Mouse (Mus musculus) megakaryocyte, adult 5-6 weeks (primary cell): ENCODE data around the gene Sox5. TPM values are rescaled to one million over a fixed set of nuclear protein-coding genes. Genes with fewer than 3 reads are reported as not detected.
A peak's percentile ranks its signal among the peaks of the same experiment; 100 is the strongest.

Experiments
- ATAC-seq: 2 replicates; pipeline ENCODE4 v1.8.0; 2016; ENCODE audit warnings: mild to moderate bottlenecking, inconsistent platforms; ENCODE audit not compliant: poor library complexity, severe bottlenecking
- total RNA-seq, 2 experiments: library from RNA; stranded (forward) in 1 of 2; stranded (reverse) in 1 of 2; fragments of 153-499, 151-499 nt in 1 of 2; fragments of 221-1000, 200-1000 nt in 1 of 2; gene quantifications; 2 replicates each; pipeline versions ENCODE4 v1.2.3 to v1.2.4; 2015 to 2017

The Sox5 gene
- total RNA-seq, 2 experiments from 2014 or later = 0.07 TPM; not detected in 1

DNA sequence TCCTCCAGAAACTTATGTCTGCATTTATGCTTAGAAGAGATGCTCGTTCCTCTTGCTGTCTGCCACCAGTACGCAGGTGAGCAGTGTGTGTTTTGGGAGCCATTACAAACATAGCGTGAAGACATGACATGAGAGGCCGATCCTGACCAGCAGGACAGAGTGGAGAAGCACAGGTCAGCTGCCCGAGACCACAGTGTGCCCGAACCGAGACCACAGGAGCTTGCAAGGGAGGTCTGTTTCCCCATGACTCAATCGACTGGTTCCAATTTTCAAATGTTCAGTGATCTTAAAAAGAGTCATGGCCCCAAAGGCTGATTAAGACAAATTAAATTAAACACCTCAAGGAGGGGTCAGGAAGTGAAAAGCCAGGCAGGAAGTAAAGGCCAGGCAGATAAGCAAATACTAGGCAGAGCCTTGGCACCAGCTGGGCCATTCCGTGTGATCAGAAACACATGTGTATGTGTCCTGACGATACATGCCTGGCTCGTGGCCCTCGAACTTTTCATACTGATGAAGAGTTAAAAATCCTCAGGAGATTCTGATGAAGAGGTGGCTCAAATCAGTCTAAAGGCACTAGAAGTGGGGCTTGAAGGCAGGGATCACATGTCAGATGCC lies 58.1 kb downstream of the Sox5 start:
- ATAC-seq = no peak

DNA sequence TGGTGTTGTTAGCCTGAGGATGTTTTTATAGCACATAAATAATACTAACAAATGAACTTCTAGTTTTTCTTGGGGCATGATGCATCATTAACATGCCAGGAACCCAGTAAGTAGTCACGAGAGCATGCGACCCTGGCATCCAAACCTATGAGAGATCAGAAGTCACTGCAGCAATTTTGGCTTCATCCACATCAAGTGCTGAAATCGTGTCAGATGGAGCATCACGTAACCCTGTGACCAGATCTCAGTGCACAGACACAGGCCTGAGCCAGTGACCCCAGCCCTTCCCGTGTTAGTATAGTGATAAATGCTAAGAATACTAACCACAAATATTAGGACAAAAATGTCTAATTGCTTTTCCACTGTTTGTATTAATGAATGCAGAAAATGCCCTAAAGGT lies 58.8 kb downstream of the Sox5 start:
- no peak for ATAC-seq

DNA sequence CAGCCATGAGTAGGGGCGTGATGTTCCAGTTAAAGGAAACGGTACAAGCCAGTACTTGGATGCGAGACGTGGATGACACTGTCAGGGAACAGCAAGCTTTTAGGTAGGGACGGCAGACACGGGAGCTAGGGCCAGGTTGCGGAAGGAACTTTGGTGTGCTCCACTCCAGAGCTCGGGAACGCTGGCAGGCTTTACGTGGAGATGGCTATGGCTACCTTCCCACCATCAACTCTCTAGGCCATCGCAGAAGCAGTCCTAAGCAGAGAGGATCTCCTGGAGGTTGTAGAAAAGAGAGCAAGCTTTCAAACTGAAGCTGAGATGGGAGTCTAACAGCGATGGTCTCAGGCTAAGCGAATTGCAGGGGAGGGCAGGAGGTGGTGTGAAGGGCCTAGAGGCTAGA lies 60.9 kb downstream of the Sox5 start:
- no peak for ATAC-seq

DNA sequence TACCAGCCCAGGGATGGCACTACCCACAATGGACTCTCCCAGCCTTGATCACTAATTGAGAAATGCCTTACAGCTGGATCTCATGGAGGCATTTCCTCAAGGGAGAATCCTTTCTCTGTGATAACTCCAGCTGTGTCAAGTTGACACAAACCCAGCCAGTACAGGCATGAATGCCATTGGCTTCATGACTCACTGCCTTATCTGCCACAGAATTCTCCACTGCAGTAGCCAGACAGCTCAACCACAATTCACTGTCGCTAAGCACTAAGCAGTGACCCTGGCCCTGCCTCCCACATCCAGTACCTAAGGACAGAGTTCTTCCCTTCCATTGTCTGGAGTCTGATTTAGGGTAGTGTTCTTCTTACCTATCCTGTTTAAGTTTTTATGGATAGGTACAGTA lies 65.4 kb downstream of the Sox5 start:
- ATAC-seq = no peak

DNA sequence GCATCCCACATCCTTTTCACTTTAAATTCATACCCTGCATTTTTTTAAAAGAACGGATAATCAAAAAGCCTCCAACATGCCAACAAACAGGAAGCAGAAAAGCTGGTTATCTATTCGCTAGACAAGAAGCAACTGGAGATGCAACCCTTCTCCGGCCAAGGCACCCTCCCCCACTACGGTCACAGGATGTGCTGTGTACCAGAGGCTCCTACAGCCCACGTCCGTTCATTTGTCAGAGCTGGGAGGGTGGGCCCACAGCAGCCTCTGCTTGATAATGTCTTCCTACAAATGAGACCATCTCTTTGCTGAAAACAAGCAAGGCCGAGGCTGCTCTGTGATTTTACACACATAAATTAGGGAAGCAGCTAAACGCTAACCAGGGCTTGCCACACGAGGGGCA lies 69.9 kb downstream of the Sox5 start:
- ATAC-seq = no peak

DNA sequence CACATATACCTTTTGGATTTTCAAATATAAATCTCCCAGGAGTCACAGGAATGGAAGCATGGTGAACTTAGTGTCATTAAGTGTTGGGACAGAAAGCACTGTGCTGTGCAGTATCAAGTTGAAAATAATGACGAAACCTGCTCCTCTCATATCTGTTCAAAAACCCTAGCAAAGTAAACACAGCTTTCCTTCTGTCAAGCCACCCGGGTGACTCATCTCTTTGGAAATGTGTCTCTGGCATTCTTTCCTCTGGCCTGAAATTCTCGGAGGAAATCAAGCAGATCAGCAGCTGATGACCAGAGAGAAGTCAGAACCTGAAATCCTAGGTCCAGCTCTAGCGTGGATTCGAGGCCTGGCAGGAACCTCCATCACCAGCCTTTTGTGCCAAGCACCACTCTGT lies 71.0 kb downstream of the Sox5 start:
- ATAC-seq = no peak

DNA sequence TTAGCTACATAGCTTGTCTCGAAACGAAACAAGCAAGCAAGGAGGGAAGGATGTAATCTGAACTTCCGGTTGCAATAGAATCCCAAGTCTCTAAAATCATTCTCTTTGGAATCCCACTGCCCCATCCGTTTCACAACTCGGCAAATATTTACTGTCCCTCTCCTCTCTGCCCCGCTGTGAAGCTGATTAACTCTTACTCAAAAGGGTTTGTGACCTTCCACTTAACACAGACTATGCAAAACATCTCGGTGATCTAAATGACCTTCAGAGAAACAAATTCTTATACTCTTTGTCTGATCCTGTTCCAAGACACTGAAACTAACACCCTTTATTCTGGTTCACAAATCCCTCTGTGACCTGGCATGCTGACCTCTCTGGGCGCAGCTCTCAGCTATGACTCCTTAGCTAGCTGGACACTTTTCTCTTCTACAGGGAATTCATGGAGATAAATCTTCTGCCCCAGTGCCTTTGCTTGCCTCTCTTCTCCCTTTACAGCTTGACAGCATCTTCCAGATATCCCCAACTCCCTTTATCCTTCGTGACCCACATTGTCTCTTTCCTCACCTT lies 72.1 kb downstream of the Sox5 start:
- no peak for ATAC-seq

DNA sequence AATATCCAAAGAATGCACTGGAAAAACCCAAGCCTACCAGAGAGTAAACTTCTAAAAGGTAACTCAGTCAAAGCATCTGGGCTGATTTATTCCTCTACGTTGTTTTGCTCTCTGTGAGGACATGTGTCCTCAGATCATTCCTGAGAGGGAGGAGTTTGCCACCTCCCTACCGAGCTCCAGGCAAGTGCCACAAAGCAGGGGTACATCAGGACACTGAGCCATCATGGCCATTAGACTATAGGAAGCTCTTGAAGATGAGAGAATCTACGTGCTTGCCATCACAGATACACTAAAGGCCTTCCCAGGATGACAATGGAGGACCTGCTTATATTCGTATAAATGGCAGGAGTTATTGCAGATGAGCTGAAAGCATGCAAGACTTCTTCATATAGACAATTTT lies 73.4 kb downstream of the Sox5 start:
- ATAC-seq = no peak

DNA sequence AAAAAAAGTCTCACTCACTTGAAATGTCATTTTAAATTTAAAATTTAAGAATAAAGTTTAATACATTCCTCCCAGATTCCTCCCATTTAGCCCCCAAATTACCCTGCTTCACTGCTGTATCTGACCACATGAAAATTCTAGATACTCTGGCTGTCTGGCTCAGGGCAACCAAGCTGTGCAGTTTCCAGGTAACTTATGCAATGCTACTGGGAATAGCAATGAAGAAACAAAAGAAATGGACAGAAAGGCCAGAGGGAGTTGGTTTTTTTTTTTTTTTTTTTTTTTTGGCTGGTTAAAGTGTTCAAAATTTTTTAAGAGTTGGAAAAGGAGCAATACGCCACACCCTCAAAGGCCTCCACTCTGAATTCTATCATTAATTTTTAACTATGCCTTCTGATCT lies 73.8 kb downstream of the Sox5 start:
- no peak for ATAC-seq

DNA sequence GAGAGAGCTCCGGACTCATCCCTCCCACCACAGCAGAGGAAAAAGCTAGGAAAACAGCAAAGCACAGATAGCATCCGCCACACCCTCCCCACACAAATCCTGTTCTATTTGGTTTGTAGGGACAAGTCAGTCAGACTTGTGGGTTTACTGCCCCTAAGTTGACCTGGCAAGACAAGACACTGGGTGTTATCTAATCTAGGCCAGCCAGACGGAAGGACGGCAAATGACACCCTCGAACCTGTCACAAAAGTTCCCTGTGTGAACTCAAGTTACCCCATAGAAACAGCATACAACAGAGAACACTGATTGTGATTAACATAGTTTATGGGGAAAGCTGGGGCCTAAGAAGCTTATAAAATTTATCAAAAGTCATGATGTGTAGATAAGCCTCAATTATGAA lies 76.8 kb downstream of the Sox5 start:
- no peak for ATAC-seq

DNA sequence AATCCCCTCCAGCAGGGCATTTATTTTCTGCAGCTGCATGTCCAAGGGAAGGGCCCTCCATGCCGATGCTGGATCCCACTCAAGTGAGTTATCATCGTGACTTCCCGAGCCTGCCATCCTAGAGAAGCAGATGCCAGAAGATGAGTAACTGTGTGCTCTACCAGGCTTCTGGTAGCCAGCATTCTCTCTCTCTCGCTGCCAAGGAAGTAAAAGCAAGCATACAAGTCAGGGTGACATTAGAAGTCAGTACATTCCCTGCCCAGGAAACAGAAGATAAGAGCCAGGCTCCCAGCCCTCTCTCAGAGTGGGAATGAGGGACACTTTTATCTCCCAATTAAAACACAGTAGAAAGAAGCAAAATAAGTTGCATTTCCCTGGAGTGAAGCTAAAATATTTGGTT lies 86.1 kb downstream of the Sox5 start:
- ATAC-seq = no peak

DNA sequence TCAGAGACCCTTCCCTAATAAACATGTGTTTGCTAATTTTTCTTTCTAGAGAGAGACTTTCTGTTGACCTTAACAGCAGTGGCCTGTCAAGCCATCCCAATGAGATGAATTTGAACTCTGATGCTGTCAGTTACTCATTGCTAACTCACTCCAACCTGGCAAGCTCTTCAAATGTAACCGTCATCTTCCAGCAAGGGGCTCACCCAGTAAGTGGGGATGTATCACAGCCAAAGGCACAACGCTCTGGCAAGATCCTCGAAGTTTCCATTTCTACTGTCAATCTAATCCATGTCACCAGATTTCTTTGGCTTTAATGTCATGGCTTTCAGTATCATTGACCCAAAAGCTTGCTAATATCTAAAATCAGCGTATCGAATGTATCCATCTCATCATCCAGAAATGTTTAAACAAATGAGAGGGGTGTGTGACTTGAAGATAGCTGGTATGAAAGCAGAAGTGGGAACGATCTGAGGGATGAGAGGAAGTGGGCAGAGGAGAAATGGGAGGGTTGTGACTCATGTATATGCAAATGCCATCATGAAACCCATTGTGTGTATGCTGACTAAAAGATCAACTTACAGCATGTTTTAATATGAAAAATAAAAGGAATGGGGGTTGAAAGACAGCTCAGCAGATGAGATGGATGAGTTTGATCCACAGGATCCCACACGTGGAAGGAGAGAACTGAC lies 88.4 kb downstream of the Sox5 start:
- peak; percentile 90 for ATAC-seq

DNA sequence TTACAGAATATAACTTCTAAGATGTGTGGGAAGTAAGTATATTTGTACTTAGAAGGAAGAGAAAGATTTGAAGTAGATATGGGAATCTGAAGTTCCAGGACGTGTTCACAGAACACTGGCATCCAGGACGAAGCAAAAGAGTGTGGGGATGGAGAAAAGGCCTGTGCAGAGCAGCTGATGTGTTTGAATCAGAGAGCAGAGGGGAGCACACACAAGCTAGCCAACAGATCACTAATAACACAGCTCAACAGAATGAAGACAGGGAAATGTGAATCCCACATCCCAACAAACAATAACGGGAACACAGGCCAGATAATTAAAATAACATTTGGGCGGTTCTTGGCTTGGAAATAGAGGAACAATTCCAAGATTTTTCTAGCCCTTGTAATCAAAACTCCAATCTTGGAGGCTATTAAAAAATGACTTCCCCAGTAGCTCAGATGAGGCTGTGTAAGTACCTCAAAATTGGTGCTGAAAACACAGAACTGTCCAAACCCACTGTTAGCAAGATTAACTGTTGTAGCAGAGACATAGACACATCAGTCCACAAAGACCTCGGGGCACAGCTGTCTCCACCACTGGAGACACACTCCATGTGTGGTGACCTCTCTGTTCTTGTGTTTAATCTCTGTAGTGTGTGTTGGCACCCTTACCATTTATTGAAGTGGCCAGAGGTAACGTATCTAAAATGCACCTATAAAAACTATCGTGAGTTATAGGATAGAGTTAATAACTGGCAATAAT lies 90.3 kb downstream of the Sox5 start:
- no peak for ATAC-seq

DNA sequence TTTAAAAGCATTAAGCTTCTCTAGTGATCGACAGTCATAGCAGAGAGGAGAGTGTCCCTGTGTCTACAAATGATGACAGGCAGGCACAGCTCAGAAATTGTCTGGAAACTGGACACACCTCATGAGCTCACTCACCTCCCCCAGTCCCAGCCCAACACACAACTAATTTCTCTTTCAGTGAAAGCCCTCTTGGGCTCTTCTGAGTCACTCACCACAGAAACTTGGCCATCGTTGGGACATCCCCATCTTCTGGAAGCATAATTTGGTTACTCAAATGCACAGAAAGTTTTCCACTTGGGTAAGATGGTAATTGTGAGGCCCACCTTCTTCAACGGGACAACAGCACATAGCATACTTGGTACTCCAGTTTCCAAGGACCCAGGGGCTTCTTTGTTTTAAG lies 92.7 kb downstream of the Sox5 start:
- no peak for ATAC-seq

DNA sequence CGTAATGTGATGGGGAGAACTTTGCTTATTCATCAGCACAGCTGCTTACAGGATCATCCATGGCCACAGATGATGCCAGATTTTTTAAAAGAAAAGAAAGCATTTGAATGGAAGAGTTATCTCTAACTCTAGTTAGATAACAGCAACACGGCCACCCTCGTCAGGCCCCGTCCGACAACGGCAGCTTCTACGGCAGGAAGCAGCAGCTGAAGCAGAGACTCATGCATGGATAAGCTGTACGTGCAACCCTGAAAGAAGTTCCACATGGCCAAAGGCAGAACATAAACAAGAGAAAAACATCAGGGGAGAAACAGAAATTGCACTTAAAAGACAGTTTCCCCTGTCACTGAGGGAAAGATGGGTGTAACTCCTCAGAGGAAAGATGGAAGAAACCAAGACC lies 94.1 kb downstream of the Sox5 start:
- no peak for ATAC-seq

DNA sequence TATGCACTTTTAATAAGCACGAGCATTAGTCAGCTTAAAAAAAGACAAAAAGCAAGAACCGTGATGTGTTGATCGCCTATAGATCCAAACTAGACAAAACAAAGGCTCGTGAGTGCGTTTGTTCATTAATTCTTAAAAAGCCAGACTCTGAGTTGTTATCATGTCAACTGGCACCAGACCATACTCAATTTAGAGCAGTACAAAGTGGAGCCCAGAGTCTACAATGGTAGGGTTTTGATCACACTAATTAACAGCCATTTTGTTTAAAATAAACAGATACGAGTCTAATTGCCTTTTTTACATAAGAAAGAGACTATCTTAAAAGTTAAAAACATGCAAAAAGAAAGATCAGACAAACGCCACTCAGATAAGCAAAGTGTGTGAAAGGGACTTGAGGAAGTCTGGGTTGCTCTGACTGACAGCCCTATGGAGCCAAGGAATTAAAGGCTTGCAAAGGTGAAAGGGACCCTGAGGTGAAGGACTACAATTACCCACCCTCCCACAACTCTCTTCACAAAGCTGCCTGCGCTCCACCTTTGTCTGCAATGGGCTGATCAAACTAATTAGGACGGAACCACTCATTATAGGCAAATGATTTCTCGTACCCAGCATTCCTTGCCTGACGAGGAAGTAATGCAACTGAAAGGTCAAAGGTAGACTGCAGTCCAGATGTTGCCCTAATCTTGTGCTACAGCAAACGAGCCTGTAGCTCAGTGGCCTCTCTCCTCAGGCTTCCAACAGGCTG lies 100.6 kb downstream of the Sox5 start:
- ATAC-seq = no peak

DNA sequence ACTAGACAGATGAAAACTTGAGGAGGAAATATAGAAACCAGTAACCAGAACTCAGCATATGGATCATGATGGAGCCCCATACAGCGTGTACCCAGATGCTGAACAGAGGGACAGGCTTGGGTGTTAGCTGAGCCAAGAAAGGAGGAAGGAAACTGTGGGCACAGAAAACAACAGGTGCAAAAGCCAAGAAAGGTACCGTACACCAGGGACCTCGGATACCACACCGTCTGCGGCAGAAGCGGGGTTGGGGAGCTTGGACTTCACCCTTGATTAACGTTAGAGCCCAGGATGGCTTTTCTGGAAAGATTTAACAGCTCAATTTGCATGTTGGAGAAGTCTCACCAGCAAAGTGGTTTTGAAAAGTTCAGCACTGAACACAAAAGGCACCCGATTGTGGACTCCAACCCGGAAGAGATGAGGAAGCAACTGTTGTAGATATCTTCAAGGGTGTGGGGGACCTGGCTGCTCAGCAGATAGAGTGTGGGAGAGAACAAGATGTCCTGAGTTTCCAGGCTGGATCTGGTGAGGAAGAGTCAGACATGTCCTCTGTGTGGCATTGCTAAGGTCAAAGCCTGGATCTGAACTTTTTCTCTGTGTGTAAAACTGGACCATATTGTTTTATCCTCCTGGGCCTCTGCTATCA lies 104.2 kb downstream of the Sox5 start:
- ATAC-seq = peak; percentile 41

DNA sequence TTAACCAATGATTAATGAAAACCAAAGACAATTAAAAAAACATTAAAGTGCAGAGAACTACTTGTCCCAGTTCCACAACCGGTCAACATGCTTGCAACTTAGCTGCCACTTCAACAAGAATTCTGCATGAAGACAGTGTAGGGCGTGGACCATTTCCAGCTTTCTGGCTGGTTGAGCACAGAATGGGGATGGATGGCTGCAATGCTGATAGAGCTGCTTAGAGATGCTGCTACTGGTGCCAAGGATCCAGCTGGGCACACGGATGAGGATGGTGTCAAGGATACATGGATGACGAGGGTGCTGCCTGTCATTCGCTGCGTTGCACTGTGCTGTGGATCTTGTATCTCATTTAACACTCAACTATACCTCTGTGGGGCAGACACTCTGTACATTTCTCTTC lies 106.7 kb downstream of the Sox5 start:
- no peak for ATAC-seq

DNA sequence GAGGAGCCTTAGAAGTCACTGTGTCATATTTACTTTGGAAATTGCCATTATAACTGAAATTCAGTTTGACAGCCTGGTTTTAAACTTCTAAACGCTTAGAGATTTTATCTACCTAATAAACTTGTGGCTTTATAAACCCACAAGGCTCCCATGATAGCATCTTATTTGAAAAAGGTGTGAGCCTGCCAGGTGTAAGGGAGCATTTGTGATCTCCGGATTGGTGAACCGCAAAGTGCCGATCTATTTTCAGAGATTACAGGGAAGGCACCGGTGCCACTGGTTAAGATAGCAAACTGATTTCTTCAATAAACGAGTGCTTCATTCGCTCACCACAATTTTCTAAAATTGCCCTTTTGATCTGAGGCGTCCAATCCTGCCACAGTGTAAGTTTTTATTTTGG lies 107.9 kb downstream of the Sox5 start:
- ATAC-seq = no peak

DNA sequence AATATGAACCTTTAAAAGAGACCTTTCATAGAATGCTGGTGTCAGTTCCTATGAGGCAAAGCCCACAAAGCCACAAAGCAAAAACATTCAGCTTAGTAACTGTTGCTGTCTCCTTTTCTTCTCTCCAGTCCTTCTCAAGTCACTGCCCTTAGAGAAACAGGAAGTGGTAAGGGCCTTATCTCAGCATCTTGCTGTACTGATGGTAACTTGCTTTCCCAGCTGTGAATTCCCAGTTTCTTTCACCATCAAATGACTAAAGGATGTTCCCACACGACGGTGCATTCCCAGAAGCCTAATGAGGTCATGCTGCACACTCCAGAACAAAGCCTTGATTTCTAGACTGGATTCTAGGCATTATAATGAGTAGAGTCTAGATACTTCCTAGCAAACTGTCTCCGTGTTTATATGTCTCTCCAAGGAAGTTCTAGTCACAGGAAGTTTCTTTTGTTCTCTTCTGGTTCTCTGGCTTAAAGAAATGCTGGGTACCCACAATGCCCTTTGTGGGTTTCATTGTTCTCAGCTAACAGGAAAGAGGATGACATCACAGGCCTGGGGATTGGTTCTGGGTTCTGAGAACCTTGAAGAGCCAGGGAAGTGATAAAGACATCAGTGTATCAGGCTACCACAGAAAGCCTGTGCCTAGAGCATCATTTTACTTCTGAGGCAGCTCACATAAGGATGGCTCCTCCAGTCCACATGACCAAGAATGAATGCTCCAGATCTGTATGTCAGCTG lies 111.2 kb downstream of the Sox5 start:
- peak; percentile 69 for ATAC-seq
